Mouse (Mus musculus) heart, postnatal 25 days (tissue): ENCODE measurements around the gene Lrrc46. TPM values are rescaled to one million over a fixed set of nuclear protein-coding genes. Genes with fewer than 3 reads are reported as not detected.

Source experiments
- microRNA-seq: library from miRNA; unstranded; fragments of <30 nt; microRNA quantifications from one replicate; pipeline ENCODE4 v1.2.0, GENCODE M21; 2022
- total RNA-seq, 2 experiments: library from RNA; stranded (reverse); gene quantifications; 2 replicates each; pipeline ENCODE4 v1.2.3; 2021

The Lrrc46 gene
- total RNA-seq, 2 experiments from 2014 or later, result 0.50 TPM; not detected in 1

Small RNA genes lying within 50 kb of the gene (microRNA-seq; reads per million reads assigned to microRNA genes)
- 2.2 reads per million for gene Mir8103

Other genes with a start within 250 kb of the Lrrc46 start
- 100 to 1,000 TPM; 346 to 370 TPM for gene Nfe2l1, start 211.4 kb downstream of the Lrrc46 start, total RNA-seq
- 10 to 100 TPM; 33.4 to 37.5 TPM for gene Copz2, start 191.5 kb downstream of the Lrrc46 start, total RNA-seq
- 10 to 100 TPM; 21.6 to 23.2 TPM for gene Cdk5rap3, start 124.9 kb downstream of the Lrrc46 start, total RNA-seq
- gene Prr15l, start 113.3 kb downstream of the Lrrc46 start, total RNA-seq, result 1 to 10 TPM; 1.7 to 2.3 TPM
- gene Pnpo, start 97.4 kb downstream of the Lrrc46 start, total RNA-seq, result 10 to 100 TPM; 11.3 to 12.9 TPM
- 10 to 100 TPM in 1 of 2 experiments, 1 to 10 TPM in 1; 9.8 to 11.6 TPM for gene Sp2, start 58.4 kb downstream of the Lrrc46 start, total RNA-seq
- under 1 TPM; 0.11 to 0.29 TPM for gene Sp6, start 28.0 kb downstream of the Lrrc46 start, total RNA-seq
- 10 to 100 TPM; 11.9 to 13.2 TPM for gene Scrn2, start 11.5 kb downstream of the Lrrc46 start, total RNA-seq
- 10 to 100 TPM; 81.0 to 85.2 TPM for gene Mrpl10, start 153 bp upstream of the Lrrc46 start, total RNA-seq
- gene Osbpl7, start 9.2 kb upstream of the Lrrc46 start, total RNA-seq, result 1 to 10 TPM; 5.1 to 5.5 TPM
- not detected for gene Tbx21, start 73.9 kb upstream of the Lrrc46 start, total RNA-seq
- 10 to 100 TPM; 13.3 to 16.7 TPM for gene Tbkbp1, start 110.1 kb upstream of the Lrrc46 start, total RNA-seq
- 10 to 100 TPM; 80.0 to 81.2 TPM for gene Kpnb1, start 146.5 kb upstream of the Lrrc46 start, total RNA-seq
- 10 to 100 TPM; 75.6 to 79.8 TPM for gene Npepps, start 239.2 kb upstream of the Lrrc46 start, total RNA-seq